Mouse (Mus musculus) 3134 (cell line): Measurements from ENCODE around the gene Sumo2.
A peak's percentile ranks its signal among the peaks of the same experiment; 100 is the strongest.
"Not testable (repeated sequence)": the region's sequence is repeated elsewhere in the genome, so short reads cannot be mapped to it uniquely, and the experiment has no call there.

Experiments
- DNase-seq: peaks from one replicate; pipeline ENCODE4 v3.0.0-alpha.2; 2011; ENCODE audit warnings: low spot score; ENCODE audit not compliant: insufficient read length; ENCODE audit errors: extremely low read depth

The Sumo2 gene

DNA sequence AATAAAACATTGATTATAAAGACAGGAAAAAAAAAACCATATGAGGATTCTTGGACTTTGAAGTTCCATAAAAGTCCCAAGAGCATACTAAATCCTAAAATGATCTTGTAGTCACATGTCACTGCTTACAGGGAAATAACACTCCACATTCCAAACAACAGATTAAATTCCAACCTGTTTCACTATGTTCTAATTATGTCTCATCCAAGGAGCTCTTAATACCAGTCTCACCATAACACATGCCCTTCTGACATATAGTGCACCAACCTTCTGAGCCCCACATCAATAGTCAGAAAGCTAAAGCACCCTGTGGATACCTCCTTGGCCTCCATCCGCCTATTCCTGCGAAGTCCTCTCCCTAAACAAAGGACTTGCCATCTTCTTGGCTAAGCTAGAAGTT lies 15.9 kb downstream of the Sumo2 start:
- DNase-seq = no peak

DNA sequence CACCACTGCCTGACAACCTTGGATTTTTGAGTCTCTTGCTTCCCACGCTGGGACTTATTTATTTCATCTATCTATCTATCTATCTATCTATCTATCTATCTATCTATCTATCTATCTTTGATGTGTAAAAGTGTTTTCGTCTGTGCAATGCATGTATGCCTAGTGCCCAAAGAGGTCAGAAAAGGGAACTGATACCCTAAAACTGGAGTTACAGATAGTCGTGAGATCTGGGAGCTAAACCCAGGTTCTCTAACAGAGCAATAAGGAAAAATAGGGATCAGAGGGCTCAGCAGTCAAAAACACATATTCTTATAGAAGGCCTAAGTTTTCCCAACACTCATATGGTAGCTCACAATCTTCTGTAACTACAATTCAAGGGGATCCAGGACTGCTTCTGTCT lies 16.5 kb downstream of the Sumo2 start:
- no peak for DNase-seq

DNA sequence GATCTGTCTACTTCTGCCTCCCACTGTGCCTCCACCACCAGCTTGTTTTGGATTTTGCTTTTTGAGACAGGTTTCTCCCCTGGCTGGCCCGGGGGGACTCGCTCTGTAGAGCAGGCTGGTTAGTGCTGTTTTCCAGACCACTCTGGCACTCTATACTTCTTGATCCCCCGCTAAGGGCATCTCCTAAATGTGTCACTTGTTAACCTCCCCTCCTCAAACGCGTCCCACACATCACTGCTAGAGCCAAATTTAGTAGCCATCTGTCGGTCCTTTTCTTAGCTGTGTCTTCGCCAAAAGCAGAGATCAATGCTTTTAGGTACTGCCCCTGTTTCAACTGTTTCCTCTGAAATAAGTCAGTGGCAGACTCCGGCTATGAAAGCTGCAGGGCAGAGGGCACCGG lies 17.4 kb downstream of the Sumo2 start:
- no peak for DNase-seq

DNA sequence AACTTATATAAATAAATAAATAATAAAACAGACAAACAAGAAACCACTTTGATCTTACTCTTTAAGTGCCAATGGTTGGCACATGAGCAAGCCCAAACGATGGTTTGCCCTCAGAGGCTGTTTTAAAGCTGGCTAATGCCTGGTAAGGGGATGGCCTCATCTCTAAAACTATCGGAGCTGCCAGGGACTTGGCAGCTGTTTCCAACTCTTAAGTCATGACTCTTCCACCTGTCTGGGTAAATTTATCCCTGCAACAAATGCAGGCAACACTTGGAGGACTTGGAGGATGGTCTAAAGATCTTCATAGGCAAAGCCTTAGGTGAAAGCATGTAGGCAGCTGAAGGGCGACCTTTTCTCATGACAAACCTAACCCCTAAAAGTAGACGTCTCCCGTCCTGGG lies 19.1 kb downstream of the Sumo2 start:
- no peak for DNase-seq

DNA sequence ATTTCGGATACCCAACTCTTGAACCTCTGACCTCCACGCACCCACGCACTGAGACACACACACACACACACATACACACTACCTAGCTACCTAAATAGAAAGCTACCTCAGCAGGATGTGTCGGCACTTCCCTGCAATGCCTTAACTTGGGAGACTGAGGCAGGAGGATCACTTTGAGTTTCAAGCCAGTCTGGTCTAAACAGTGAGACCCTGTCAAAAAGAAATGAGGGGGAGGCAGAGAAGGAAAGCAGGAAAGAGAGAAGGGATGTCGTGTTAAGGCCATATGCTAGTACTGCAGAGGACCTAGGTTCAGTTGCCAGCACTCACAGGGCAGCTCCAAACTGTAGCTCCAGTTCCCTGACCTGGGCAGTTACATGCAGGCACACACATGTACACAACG lies 21.1 kb downstream of the Sumo2 start:
- no peak for DNase-seq

DNA sequence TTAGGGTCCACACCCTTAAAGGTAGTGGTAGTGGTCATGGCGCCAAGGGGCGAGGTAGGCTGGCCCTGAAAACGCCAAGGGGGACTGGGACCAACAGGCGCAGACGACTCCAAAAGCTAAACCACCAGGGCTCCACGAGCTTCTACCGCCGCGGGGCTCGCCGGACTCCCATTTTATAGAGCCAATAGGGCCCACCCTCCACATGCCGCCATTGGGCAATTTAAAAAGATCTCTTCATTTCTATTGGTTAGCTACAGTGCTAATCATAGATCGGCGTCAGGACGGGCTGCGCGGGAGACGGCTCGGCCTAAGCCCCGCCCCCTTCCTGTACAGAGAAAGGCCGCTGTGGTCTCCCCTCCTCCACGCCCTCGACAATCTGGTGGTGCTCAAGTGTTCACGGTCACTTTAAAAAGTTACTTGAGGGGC lies 21.8 kb downstream of the Sumo2 start, which contains the start of gene Jpt1:
Gene Jpt1 (minus strand): TSS at position 150 of the 426 bp plus-strand sequence.
- peak; percentile 94 for DNase-seq

DNA sequence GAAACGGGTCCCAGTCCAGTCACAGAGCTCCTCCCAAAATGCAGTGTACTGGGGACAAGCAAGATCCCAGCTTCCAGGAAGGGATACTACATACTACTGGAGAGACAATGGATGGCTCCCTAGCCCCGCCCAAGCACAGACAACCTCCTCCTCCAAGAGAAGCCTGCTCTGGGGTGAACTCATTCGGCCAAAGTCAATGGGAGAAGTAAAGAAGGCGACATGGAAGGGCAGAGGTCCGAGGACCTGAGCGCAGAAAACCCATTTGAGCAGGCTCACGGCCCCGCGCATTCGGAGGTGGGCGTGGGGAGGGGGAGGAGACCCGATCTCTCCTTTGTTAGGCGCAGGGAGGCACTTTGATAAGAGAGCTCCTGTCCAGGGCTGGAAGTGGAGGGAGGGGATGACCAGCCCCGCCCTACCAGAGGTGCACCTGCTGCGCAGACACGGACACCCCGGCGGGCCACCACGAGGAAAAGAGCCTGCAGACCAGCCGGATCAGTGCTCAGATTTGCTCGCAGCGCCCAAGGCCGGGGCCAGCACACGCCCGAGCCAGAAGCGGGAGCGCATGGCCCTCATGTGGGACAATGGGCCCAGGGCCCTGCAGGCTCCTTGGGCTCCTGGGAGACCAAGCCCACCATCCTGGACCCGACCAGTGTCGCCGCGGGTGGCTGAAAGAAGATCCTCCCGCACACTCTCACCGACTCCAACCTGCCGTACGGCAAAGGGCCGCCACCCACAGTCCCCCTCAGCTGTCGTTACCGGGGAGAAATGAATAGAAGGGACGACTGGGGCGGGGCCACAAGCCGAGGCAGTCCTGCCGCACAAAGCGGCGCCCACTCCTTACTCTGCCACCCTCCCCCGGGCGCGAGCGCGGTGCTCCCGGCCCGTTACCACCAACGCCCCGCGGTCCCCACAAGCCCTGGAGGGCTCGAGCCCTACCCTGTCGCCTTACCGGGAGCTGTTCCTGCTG lies 22.5 kb downstream of the Sumo2 start:
- peak; percentile 65 for DNase-seq

DNA sequence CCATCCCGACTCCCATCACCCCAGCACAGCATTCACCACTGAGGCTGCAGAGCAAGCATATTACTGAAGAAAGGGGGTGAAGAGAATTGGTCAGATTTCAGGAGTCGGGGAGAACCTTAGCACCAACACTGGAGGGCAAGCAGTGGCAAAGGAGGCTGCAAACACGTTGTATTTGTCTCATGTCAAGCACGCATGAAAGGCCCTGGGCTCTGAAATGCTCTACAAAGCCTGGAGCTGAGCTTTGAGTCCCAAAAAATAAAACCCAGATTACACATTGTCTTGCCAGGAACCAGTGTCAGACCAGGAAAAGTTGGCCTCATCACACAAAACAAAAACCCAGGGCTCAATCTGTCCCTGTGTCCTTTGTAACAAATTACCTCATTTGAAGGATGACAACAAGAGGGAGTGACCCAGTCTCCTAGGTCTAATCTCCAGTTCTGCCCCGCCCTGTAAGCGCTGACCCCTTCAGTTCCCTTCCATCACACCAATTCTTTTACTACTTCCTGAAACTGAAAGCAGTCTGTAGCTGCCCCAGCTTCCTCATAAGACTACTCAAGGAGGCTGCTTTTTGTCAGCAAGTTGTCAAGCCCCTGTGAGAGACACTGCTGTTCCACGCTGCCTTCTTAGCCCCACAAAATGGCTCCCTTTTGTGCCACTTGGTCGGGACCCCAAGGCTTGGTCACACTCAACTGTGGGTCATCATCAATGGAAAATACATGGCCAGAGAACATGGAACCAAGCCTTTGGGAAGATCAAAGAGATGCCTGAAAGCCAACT lies 23.5 kb downstream of the Sumo2 start:
- no peak for DNase-seq

DNA sequence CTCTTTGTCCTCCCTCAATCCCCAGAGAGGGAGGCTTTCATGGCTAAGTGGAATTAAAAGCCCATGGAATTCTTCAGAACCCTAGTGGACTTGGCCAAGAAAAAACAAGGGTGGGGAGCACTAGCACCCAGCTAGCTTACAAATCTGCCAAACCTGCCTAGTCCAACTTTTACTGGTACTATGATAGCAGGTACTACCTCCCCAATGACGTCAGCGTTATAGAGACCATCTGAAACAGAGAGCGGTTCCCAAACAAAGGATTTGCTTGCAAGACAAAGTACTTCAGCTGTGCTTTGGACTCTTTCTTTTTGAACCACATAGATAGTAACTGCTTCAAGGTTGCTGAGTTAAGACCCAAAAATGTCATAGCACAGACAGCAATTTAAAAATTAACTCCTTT lies 24.1 kb downstream of the Sumo2 start:
- DNase-seq = no peak

DNA sequence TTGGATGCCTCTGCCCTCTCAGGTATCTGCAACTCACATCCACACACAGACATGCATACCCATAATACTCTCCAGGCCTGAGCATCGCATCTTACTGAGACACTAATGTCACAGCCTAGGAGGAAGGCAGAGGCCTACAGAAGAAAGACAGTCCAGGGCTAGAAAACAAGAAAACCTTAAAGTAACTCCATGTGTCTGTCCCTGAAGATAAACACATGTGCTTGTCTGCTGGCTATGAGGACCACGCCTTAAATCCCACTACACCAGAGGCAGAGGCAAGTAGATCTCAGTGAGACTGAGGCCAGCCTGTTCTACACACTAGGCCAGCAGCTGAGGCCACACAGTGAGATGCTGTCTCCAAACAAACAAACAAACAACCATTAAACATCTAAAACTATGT lies 25.0 kb downstream of the Sumo2 start:
- no peak for DNase-seq

DNA sequence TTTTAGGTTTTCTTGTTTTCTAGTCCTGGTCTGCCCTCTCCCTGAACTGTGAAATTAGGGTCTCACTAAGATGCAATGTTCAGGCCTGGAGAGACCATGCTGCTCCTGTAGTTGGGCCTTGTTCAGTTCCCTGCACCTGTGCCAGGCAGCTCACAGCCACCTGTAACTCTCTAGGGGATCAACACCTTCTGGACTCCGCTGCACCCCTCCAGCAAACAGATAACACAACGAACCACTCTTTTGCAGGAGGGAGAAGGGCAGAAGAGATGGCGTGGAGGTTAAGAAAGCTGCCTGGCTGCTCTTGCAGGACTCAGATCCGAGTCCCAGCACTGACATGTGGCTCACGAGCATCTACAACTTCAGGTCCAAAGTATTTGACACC lies 25.6 kb downstream of the Sumo2 start:
- no peak for DNase-seq

DNA sequence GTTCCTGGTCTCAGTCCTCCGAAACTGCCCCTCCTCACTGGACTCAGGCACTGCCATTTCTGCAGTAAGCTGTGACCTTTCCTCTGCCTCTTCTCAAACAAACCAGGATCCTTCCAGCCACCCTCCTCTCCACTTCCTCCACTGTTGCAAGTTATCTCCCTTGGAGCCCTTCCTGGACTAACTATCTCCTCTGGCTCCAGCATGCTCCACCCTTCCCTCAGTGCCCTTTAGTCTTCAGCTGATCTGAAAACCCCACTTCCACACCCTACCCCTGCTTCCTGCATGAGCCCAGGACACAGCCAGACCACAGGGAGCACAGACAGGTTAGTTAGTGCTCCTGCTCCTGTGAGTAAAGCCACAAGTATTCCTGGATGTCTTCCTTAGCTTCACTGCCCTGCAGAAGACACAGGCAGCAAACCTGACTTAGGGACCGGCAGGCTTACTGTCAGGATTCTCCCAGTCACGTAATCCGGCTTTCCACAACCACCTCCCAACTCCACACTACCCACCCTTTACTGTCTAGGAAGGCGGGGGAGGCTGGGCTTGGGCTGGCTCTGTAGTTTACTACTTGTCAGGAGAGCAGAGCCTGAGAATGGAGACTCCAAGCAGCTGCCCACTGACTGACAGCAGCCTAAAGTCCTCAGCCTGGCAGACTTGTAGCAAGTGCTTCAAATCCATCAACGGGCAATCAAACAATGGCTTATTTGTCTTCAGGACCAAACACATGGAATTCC lies 26.1 kb downstream of the Sumo2 start:
- DNase-seq = peak; percentile 34

DNA sequence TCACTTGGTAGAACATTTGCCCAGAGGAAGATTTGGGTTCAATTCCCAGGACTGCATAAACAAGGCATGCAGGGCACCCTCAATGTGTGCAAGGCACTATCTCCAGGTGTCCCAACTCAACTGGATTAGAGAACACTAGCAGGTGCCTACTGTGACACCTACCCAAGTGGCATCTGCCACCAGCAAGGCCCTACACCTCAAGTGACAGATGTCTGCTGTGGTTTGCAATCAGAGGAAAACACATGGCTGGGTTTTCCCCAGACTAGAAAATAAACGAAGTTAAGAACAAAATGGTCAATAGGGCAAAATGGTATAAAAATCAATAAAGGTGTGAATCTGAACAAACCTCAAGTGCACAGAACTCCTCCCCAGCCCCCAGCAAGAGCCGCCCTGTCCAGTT lies 28.0 kb downstream of the Sumo2 start:
- DNase-seq = no peak

DNA sequence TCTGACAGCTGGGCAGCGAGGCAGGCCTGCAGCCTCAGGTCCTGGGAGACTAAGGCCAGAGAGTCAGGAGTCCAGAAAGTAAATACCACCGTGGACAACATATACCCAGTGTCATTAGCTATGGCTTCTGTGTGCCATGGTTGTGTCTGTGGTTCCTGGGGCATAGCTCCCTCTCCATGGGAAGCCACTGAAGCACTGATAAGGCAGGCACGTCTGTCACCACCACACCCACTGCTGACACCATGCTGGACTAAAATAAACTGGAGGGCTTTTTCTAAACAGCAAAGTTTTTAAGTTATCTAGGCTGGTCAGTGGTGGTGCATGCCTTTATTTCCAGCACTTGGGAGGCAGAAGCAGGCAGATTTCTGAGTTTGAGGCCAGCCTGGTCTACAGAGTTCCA lies 29.5 kb downstream of the Sumo2 start:
- DNase-seq = no peak

DNA sequence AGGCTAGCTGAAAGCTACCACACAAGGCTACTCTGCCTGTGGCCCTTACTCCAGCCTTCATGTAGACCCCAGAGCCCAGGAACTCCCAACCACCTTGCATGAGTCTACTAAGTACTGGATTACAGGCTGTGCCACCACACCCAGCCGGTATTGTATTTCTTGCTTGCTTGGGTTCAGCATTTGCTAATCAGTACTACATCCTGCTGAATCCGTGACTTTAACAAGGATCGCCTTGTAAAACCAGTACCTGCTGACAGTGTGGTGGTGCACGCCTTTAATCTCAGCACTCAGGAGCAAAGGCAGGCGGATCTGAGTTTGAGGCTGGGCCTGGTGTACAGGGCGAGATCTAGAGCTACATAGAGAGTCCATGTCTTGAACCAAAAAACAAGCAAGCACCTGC lies 33.4 kb downstream of the Sumo2 start:
- DNase-seq = no peak

DNA sequence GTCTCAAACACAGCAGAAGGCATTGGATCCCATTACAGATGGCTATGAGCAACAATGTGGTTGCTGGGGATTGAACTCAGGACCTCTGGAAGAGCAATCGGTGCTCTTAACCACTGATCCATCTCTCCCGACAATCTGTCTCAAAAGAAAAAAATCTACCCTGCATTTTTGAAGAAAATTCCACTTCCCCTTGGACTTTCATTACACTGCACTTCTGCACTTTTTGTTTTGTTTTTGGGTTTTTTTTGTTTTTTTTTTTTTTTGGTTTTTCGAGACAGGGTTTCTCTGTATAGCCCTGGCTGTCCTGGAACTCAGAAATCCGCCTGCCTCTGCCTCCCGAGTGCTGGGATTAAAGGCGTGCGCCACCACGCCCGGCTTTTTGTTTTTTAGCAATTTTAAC lies 39.5 kb downstream of the Sumo2 start:
- not testable (repeated sequence) for DNase-seq

DNA sequence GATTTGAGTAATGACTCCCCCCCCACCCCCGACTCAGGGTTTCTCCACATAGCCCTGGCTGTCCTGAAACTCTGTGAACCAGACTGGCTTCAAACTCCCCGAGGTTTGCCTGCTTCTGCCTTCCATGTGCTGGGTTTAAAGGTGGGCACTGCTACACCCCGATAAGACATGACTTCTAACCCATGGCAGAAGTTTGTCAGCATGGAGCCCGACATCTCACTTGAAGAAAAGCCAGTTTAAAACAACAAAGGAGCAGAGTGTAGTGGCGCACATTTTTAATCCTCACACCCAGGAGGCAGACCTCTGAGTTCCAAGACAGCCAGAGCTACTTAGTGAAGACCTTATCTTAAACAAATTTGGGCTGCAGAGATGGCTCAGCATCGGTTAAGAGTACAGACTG lies 43.7 kb downstream of the Sumo2 start:
- no peak for DNase-seq

DNA sequence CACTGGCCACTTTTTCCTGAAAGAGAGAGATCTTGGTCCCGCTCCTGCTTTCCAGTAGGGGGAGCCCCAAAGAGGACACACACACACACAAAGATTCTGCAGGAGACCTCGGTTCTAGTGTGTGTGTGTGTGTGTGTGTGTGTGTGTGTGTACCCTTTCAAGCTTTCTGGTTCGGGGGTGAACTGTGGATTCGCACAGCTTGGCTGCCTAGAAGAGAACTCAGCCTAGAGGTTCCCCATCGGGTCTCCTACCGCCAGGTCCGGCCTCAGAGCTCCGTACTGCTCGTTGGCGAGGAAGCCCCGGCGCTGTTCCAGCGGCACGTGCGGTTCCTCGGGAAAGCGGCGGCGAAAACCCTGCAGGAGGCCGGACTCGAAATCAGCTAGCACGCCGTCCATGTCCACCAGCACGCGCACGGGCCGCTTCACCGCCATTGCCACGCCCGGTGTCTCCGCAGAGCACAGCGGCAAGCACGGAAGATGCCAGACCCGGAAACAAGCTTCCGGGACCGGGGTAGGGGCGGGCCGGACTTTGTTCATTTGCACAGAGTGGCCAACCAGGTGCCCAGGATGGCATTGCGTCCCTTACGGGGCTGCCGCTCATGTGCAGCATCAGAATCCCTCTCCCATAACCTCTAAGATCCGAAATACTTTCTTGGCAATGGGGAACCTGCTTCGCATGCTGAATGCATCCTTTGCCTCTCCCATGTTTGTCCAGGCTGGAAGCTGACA lies 44.6 kb downstream of the Sumo2 start, which contains the start of gene Nt5c:
Gene Nt5c (minus strand): TSS at position 507 of the 728 bp plus-strand sequence.
- DNase-seq = peak; percentile 87

DNA sequence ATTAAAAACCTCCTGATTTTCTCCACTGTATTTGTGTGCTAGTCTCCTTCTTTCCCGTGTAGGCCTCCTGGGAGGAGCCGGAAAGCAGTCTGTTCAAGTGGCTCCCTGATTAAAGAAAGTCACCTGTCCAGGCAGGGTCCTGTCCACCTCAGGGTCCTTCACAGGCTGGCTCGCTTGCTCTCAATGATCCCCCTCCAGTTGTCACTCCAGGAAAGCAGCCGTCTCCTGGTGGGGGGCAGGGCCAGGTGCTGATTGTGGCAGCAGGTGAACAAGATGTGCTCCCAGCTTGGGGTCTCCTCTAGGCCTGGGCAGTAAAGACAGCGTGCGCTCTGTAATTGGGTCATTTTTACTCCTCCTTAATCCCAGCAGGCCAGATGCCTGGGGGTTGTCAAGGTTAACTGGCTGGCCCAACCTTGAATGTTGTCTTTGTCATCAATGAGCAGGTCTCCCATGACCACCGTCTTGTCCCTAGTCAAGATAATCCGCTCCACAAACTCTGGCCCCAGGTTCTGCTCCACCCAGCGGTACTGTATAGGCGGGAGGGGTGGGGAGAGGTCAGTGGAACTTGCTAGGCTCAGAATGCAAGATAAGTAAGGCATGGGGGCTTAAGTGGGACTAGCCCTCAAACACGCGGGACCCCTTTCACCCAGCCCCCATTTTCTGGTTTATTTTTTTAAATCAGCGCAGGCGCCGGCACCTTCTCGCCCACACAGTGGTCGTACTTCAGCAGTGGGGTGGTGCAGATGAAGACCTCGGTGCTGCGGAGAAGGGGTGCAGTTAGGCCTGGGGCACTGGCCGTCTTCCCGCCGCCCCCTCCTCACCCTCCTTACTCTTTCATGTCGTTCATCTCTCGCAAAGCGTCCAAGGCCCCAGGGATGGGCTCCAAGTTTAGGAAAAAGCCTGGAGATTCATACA lies 45.4 kb downstream of the Sumo2 start:
- no peak for DNase-seq
